Mouse (Mus musculus) heart, adult 2 months (tissue): ENCODE measurements at regions not wholly inside any gene's neighbourhood (a gene's known extent, or its start where the extent isn't known, plus 50 kb on each side); places are given as distances from the start of the nearest gene placed in this dataset.

Experiments used
- EP300 ChIP-seq: fragments of 200-500 bp; IDR thresholded peaks from 2 replicates; pipeline ENCODE4 v1.6.1; 2011; ENCODE audit warnings: low read depth, low read length, control low read depth; ENCODE audit not compliant: insufficient read depth
- POLR2A ChIP-seq: fragments of 200-500 bp; IDR thresholded peaks from 2 replicates; pipeline ENCODE4 v1.6.1; 2011; ENCODE audit warnings: mild to moderate bottlenecking, low read depth, low read length, control low read depth; ENCODE audit not compliant: insufficient read depth

GRCm38 (mm10) chr16:7801161-7801560 lies 623.8 kb downstream of the Tmem114 start:
- TF ChIP-seq POLR2A = no peak
- no peak for TF ChIP-seq EP300
